Mouse (Mus musculus) heart, embryonic 11.5 days (tissue): ENCODE data around the gene Tdp2. TPM values are rescaled to one million over a fixed set of nuclear protein-coding genes. Genes with fewer than 3 reads are reported as not detected.

ENCODE experiments used
- ATAC-seq: fragments of 200-750 bp; cut with Nextera tagmentation; replicated peaks from 2 replicates; pipeline ENCODE4 v1.8.0; 2017; ENCODE audit warnings: moderate library complexity; ENCODE audit not compliant: insufficient number of reproducible peaks, low FRiP score, low TSS enrichment
- H3K27ac ChIP-seq: fragments of 300-500 bp; sonication (generic); 2 replicates; pipeline ENCODE4 v1.5.1; 2014; ENCODE audit warnings: mild to moderate bottlenecking, low read depth, low read length
- H3K27me3 ChIP-seq: fragments of 300-500 bp; sonication (generic); 2 replicates; pipeline ENCODE4 v1.6.1; 2014; ENCODE audit warnings: mild to moderate bottlenecking, low read length, mixed read lengths; ENCODE audit not compliant: control insufficient read depth, insufficient read depth
- H3K36me3 ChIP-seq: fragments of 300-500 bp; sonication (generic); 2 replicates; pipeline ENCODE4 v1.6.1; 2014; ENCODE audit warnings: mild to moderate bottlenecking, low read length, moderate library complexity, mixed read lengths; ENCODE audit not compliant: control insufficient read depth, insufficient read depth
- H3K4me1 ChIP-seq: fragments of 300-500 bp; sonication (generic); 2 replicates; pipeline ENCODE4 v1.6.1; 2014; ENCODE audit warnings: low read length; ENCODE audit not compliant: control insufficient read depth, insufficient read depth
- H3K4me2 ChIP-seq: fragments of 300-500 bp; sonication (generic); 2 replicates; pipeline ENCODE4 v1.6.1; 2014; ENCODE audit warnings: mild to moderate bottlenecking, moderate library complexity
- H3K4me3 ChIP-seq: fragments of 300-500 bp; sonication (generic); 2 replicates; pipeline ENCODE4 v1.5.1; 2014; ENCODE audit warnings: low read depth, low read length
- H3K9ac ChIP-seq: fragments of 300-500 bp; sonication (generic); 2 replicates; pipeline ENCODE4 v1.6.1; 2014; ENCODE audit warnings: mild to moderate bottlenecking, low read depth, low read length, moderate library complexity
- H3K9me3 ChIP-seq: fragments of 300-500 bp; sonication (generic); replicated peaks from 2 replicates; pipeline ENCODE4 v1.6.1; 2016; ENCODE audit warnings: low read length; ENCODE audit not compliant: control insufficient read depth
- WGBS: fragments of 180-500 bp; shearing (Covaris S2); extraction: QIAGEN DNeasy Blood & Tissue Kit; methylation state at CpG from one replicate; pipeline ENCODE4 v1.1.7; 2014; ENCODE audit not compliant: insufficient replicate concordance; 5-methylcytosine and 5-hydroxymethylcytosine counted together
- polyA plus RNA-seq: library from polyadenylated mRNA; unstranded; fragments of >200 nt; fragmentation: Nextera tagmentation; extraction: Ambion mirVana; gene quantifications from 2 replicates; pipeline ENCODE4 v1.2.1, GENCODE M21; 2014

Gene Tdp2
- 40.8 and 44.9 TPM in 2 replicates for polyA plus RNA-seq

DNA sequence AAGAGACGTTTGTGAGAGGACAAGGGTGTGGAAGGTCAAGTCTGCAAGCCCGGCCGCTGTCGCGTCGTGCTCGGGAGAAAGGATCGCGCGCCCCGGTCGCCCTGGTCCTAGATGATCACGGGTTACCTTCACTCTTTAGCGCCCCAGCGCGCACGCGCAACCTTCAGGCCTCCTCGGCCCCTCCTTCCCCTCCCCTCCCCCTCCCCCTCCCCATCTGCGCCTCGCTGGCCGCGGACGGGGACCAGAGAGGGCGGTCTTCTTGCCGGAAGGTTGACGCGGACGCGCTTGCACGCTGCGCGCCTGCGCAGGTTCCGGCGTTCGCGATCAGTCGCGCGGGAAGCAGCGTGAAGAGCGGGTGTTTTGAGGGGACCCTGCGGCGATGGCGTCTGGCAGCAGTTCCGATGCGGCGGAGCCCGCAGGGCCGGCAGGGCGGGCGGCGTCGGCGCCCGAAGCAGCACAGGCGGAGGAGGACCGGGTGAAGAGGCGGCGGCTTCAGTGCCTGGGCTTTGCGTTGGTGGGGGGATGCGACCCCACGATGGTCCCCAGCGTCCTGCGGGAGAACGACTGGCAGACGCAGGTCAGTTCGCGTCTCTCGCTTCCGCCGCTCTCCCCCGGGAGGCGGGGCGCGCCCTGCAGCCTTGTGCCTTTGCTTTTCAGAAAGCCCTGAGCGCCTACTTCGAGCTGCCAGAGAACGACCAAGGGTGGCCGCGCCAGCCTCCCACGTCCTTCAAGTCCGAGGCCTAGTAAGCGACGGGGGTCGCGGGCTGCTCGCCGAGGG is at the start of gene Tdp2, which contains the start of gene Acot13:
Gene Tdp2, plus strand, starts transcription at position 327 of the 778 bp plus-strand sequence.
Gene Acot13, minus strand, starts transcription at position 188 of the 778 bp plus-strand sequence.
- WGBS: under 1% methylated on average over 87 of the region's 90 CpGs
- H3K27ac ChIP-seq: peak within 1 kb of the TSS; percentile 89
- H3K27me3 ChIP-seq: no peaks in the 10 kb centered on the region
- peak within 1 kb of the TSS; percentile 91 for H3K4me3 ChIP-seq
- peaks cover 14% of the 10 kb centered on the region for H3K4me1 ChIP-seq
- ATAC-seq: peak; percentile 96
- no peaks in the 10 kb centered on the region for H3K9me3 ChIP-seq
- H3K4me2 ChIP-seq: peak within 1 kb of the TSS; percentile 89
- peak within 1 kb of the TSS; percentile 89 for H3K9ac ChIP-seq
- H3K36me3 ChIP-seq: peaks cover 3% of the 10 kb centered on the region; the same call in 1 of the 2 replicates

DNA sequence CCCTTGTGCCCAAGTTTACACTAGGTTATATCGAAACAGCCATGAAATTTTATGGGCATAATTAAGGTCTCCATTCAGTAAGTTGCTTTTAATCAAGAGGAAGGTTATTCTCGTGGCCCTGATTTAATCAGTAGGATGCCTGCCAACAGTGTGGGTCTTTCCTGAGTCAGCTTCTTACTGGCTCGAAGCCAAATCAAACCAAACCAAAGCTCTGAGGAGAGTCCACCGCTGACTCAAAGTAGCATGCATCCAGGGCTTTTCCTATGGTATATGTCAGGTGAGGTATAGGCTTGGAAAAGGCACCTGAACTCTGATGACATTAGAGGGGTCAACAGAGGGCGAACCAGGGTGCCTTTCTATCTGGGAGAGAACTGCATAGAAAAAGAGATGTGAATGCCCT is 49.6 kb upstream of the Tdp2 start:
- no peak for ATAC-seq
- H3K27me3 ChIP-seq: no peaks in the 10 kb centered on the region
- H3K4me2 ChIP-seq: no peak overlapping the region
- no peak overlapping the region for H3K4me3 ChIP-seq
- H3K9ac ChIP-seq: no peak overlapping the region
- H3K36me3 ChIP-seq: no peaks in the 10 kb centered on the region
- no peaks in the 10 kb centered on the region for H3K9me3 ChIP-seq
- WGBS: 62% methylated on average over 5 of the region's 5 CpGs
- H3K4me1 ChIP-seq: no peaks in the 10 kb centered on the region
- H3K27ac ChIP-seq: no peak overlapping the region

DNA sequence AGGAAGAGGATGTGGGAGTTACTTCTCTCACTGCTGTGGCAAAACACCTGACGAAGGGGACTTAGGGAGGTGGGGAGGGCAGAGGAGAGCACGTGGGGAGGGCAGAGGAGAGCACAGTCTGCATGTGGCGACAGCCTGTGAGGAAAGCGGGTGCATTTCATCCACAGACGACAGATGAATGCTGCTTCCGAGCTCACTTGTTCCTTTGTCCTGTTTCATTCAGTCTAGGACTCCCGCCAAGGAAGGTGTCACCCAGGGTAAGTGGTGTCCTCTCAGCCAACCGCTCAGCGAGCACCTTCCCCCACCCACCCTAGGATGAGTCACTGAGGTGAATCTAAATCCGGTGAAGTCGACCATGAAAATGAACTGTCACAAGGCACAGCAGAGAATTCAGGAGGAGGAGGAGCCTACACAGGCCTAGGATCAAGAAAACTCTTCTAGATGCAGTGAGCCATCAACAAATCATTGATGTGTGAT is 45.4 kb upstream of the Tdp2 start:
- H3K9me3 ChIP-seq: no peaks in the 10 kb centered on the region
- no peak for ATAC-seq
- no peaks in the 10 kb centered on the region for H3K4me1 ChIP-seq
- no peak overlapping the region for H3K4me2 ChIP-seq
- H3K27ac ChIP-seq: no peak overlapping the region
- no peaks in the 10 kb centered on the region for H3K27me3 ChIP-seq
- H3K4me3 ChIP-seq: no peak overlapping the region
- no peaks in the 10 kb centered on the region for H3K36me3 ChIP-seq
- no peak overlapping the region for H3K9ac ChIP-seq
- WGBS: 55% methylated on average over 11 of the region's 11 CpGs

DNA sequence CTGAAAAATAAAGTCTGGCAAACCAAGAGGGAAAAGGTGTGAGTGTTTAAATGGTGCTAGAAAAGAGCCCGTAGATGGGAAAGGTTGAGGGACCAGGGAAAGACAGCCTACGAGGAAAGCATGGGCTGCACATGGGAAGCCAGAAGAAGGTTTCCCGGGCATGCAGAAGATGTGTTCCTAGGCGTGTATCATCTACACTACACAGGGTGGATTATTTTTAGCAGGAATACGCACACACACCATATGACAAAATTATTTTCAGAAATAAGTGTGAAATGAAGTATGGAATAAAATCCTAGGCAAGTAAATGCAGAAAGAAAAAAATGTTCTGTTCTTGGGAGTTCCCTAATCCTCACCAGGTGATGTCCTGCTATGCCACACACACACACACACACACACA is 44.0 kb upstream of the Tdp2 start:
- Histone ChIP-seq H3K4me1 (no peaks in the 10 kb centered on the region), H3K9me3 (no peaks in the 10 kb centered on the region), H3K4me2 (no peak overlapping the region), H3K4me3 (no peak overlapping the region), H3K36me3 (no peaks in the 10 kb centered on the region), H3K27ac (no peak overlapping the region), H3K9ac (no peak overlapping the region), H3K27me3 (no peaks in the 10 kb centered on the region)
- no peak for ATAC-seq
- 80% methylated on average over 5 of the region's 5 CpGs for WGBS

DNA sequence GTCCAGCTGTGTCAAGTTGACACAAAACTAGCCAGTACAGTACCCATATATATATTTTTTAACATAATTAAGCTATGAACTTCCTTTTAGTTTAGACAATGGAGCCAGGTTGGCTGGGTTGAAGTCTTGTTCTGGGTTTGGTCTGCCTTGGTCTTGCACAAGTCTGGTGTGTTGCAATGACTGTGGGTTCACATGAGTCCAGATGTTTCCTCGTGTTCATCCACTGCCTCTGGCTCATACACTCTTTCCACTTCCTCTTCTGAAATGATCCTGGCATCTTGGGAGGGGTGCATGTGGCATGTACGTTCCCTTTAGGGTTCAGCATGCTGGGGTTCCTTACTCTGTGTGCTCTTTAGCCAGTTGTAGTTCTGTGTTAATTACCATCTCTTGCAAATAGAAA is 40.1 kb upstream of the Tdp2 start:
- no peaks in the 10 kb centered on the region for H3K9me3 ChIP-seq
- H3K4me2 ChIP-seq: no peak overlapping the region
- no peak overlapping the region for H3K27ac ChIP-seq
- no peaks in the 10 kb centered on the region for H3K27me3 ChIP-seq
- no peak for ATAC-seq
- no peak overlapping the region for H3K4me3 ChIP-seq
- WGBS: 73% methylated on average over 2 of the region's 2 CpGs
- no peaks in the 10 kb centered on the region for H3K36me3 ChIP-seq
- H3K4me1 ChIP-seq: no peaks in the 10 kb centered on the region
- no peak overlapping the region for H3K9ac ChIP-seq

DNA sequence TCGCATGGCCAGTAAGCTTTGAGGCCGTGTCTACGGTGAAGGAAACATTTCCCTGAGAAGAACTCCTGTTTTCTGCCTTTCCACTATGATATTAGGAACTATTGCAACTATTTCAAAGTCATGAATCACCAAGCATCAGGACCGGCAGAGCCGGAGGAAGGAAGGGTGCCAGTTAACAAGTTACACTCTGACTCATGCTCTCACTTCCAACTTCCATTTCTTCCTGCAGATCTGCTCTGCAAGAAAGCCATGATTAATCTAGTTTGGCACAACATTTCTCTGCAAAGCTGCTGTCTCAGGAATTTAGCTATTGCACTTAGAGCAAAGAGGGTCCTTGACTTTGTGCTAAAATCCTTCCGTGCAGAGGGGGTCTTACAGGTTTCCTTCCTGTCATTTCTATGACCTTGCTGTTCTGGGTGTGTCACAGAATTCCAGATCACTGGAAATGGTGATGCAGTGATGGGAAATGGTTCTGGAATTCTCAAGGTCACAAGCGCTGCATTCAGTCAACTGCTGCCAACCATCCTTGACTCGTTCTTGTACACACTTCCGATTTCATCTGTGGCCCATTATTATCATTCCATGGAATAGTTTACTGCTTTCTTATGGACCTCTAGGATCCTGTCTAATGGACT is 39.0 kb upstream of the Tdp2 start:
- WGBS: 77% methylated on average over 9 of the region's 9 CpGs
- Histone ChIP-seq H3K27me3 (no peaks in the 10 kb centered on the region), H3K9me3 (no peaks in the 10 kb centered on the region), H3K9ac (no peak overlapping the region), H3K4me2 (no peak overlapping the region), H3K36me3 (no peaks in the 10 kb centered on the region), H3K27ac (no peak overlapping the region), H3K4me3 (no peak overlapping the region), H3K4me1 (no peaks in the 10 kb centered on the region)
- ATAC-seq: no peak

DNA sequence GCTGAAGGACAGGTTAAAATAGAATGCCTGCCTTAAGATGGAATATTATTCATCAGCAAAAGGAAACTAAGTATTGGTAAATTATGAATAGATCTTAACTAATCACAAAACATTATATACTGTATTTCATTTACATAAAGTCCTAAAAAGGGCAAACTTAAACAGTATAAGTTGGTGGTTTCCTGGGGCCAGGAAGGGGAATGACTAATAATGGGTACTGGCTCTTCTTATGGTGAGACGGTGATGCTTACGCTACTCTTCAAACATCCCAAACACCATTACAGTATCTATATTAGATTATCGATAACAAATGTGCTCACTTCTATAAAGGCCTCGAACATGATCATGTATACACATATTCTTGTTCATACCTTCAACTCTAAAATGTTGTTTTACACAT is 32.8 kb upstream of the Tdp2 start:
- H3K27ac ChIP-seq: no peak overlapping the region
- H3K27me3 ChIP-seq: no peaks in the 10 kb centered on the region
- no peak overlapping the region for H3K4me2 ChIP-seq
- no peaks in the 10 kb centered on the region for H3K4me1 ChIP-seq
- no peak for ATAC-seq
- H3K36me3 ChIP-seq: no peaks in the 10 kb centered on the region
- H3K9me3 ChIP-seq: no peaks in the 10 kb centered on the region
- H3K9ac ChIP-seq: no peak overlapping the region
- 91% methylated on average over 4 of the region's 4 CpGs for WGBS
- no peak overlapping the region for H3K4me3 ChIP-seq

DNA sequence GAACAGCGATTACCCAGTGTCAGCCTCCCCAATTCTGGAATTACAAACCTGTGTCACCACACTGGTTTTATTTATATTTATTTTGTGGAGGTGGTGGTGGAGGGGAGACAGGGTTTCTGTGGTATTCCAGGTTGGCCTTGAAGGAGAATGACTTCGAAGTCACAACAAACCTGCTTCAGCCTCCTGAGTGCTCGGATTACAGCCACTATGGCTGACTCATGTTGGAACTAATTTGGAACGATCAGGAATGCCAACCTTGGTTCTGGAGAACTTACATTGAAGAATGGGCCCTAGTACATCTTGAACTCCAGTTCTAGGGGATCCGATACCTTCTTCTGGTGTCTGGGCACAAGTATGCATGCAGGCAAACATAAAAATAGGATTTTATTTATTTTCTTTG is 32.1 kb upstream of the Tdp2 start:
- Histone ChIP-seq H3K36me3 (no peaks in the 10 kb centered on the region), H3K9ac (peak overlapping the region; percentile 97), H3K9me3 (no peaks in the 10 kb centered on the region), H3K4me3 (peak overlapping the region; percentile 65), H3K4me2 (peak overlapping the region; percentile 90), H3K4me1 (peaks cover 4% of the 10 kb centered on the region; the same call in 1 of the 2 replicates), H3K27ac (no peak overlapping the region), H3K27me3 (no peaks in the 10 kb centered on the region)
- WGBS: 62% methylated on average over 5 of the region's 5 CpGs
- no peak for ATAC-seq
